Mouse (Mus musculus) MEL (cell line): ENCODE data around the gene Pou2f2. TPM values are rescaled to one million over a fixed set of nuclear protein-coding genes. Genes with fewer than 3 reads are reported as not detected.

ENCODE experiments used
- DNase-seq: peaks from one replicate; pipeline ENCODE4 v3.0.0; 2011; ENCODE audit warnings: low read depth, low spot score
- H3K27ac ChIP-seq: 2 replicates; pipeline ENCODE4 v1.5.1; 2012; ENCODE audit warnings: low read depth, mild to moderate bottlenecking, control low read depth, low read length, moderate library complexity; ENCODE audit not compliant: control insufficient read depth
- H3K27me3 ChIP-seq, 2 experiments: fragments of 150-350 bp in 1 of 2; sonication (generic) in 1 of 2; 2 replicates each; pipeline ENCODE4 v1.6.1; 2012; ENCODE audit warnings: low read length in 2 of 2, mild to moderate bottlenecking in 2 of 2, improper control_type of control experiment in 1 of 2, moderate library complexity in 1 of 2; ENCODE audit not compliant: insufficient read depth in 2 of 2, control insufficient read depth in 1 of 2
- H3K36me3 ChIP-seq, 2 experiments: 2 replicates each; pipeline ENCODE4 v1.6.1; 2012 to 2014; ENCODE audit warnings: low read length in 2 of 2, improper control_type of control experiment in 1 of 2, inconsistent platforms in 1 of 2, mild to moderate bottlenecking in 1 of 2; ENCODE audit not compliant: insufficient read depth in 2 of 2, control insufficient read depth in 1 of 2
- H3K4me1 ChIP-seq, 2 experiments: fragments of 150-350 bp in 1 of 2; sonication (generic) in 1 of 2; 2 replicates each; pipeline ENCODE4 v1.6.1; 2012; ENCODE audit warnings: low read length in 2 of 2, improper control_type of control experiment in 1 of 2, mild to moderate bottlenecking in 1 of 2; ENCODE audit not compliant: insufficient read depth in 2 of 2, control insufficient read depth in 1 of 2
- H3K4me3 ChIP-seq, 2 experiments: fragments of 150-350 bp in 1 of 2; sonication (generic) in 1 of 2; 2 replicates each; pipeline ENCODE4 v1.5.1; 2012; ENCODE audit warnings: low read depth in 2 of 2, low read length in 2 of 2, mild to moderate bottlenecking in 2 of 2, moderate library complexity in 2 of 2, control low read depth in 1 of 2, improper control_type of control experiment in 1 of 2; ENCODE audit not compliant: control insufficient read depth in 1 of 2, insufficient read depth in 1 of 2
- H3K79me2 ChIP-seq: 2 replicates; pipeline ENCODE4 v1.6.1; 2012; ENCODE audit warnings: mild to moderate bottlenecking, low read length, moderate library complexity; ENCODE audit not compliant: control insufficient read depth, poor library complexity, insufficient read depth
- H3K9ac ChIP-seq: 2 replicates; pipeline ENCODE4 v1.6.1; 2012; ENCODE audit warnings: low read depth, mild to moderate bottlenecking, control low read depth, low read length, moderate library complexity; ENCODE audit not compliant: control insufficient read depth, poor library complexity, severe bottlenecking
- H3K9me3 ChIP-seq: fragments of 150-350 bp; sonication (generic); replicated peaks from 2 replicates; pipeline ENCODE4 v1.6.1; 2012; ENCODE audit warnings: mild to moderate bottlenecking, low read length, improper control_type of control experiment, moderate library complexity; ENCODE audit not compliant: insufficient read depth
- CHD1 ChIP-seq: IDR thresholded peaks from 2 replicates; pipeline ENCODE4 v1.6.1; 2012; ENCODE audit warnings: low read depth, mild to moderate bottlenecking, inconsistent platforms, low read length, improper control_type of control experiment
- CHD2 ChIP-seq: IDR thresholded peaks from 2 replicates; pipeline ENCODE4 v1.6.1; 2011; ENCODE audit warnings: low read length, improper control_type of control experiment
- CTCF ChIP-seq, 3 experiments: IDR thresholded peaks in 2 of 3; conservative IDR thresholded peaks in 1 of 3; 2 replicates each; pipeline ENCODE4 v1.5.1; 2011 to 2012; ENCODE audit warnings: low read length in 3 of 3, low read depth in 2 of 3, mild to moderate bottlenecking in 2 of 3, improper control_type of control experiment in 1 of 3, inconsistent platforms in 1 of 3, mixed read lengths in 1 of 3, moderate library complexity in 1 of 3; ENCODE audit not compliant: control insufficient read depth in 1 of 3, insufficient read depth in 1 of 3, poor library complexity in 1 of 3, severe bottlenecking in 1 of 3
- ELF1 ChIP-seq: IDR thresholded peaks from 2 replicates; pipeline ENCODE4 v1.6.1; 2014; ENCODE audit warnings: low read depth, mild to moderate bottlenecking, inconsistent platforms, low read length, improper control_type of control experiment, moderate library complexity
- ETS1 ChIP-seq: IDR thresholded peaks from 2 replicates; pipeline ENCODE4 v1.6.1; 2012; ENCODE audit warnings: low read depth, mild to moderate bottlenecking, inconsistent platforms, low read length, improper control_type of control experiment, moderate library complexity
- JUND ChIP-seq: IDR thresholded peaks from 2 replicates; pipeline ENCODE4 v1.6.1; 2011; ENCODE audit warnings: low read depth, mild to moderate bottlenecking, improper control_type of control experiment, low read length
- KAT2A ChIP-seq: conservative IDR thresholded peaks from 2 replicates; pipeline ENCODE4 v1.6.1; 2012; ENCODE audit warnings: low read depth, low read length, improper control_type of control experiment, inconsistent platforms
- MAFK ChIP-seq: IDR thresholded peaks from 2 replicates; pipeline ENCODE4 v1.6.1; 2011; ENCODE audit warnings: low read depth, mild to moderate bottlenecking, low read length, improper control_type of control experiment, borderline replicate concordance
- MAX ChIP-seq: IDR thresholded peaks from 2 replicates; pipeline ENCODE4 v1.6.1; 2011; ENCODE audit warnings: low read length, improper control_type of control experiment
- MAZ ChIP-seq: IDR thresholded peaks from 2 replicates; pipeline ENCODE4 v1.6.1; 2012; ENCODE audit warnings: low read depth, mild to moderate bottlenecking, inconsistent platforms, low read length, improper control_type of control experiment
- MEF2A ChIP-seq: IDR thresholded peaks from 2 replicates; pipeline ENCODE4 v1.6.1; 2014; ENCODE audit warnings: low read depth, mild to moderate bottlenecking, inconsistent platforms, low read length, improper control_type of control experiment; ENCODE audit not compliant: poor library complexity, insufficient replicate concordance, severe bottlenecking; ENCODE audit errors: extremely low read depth
- MXI1 ChIP-seq: IDR thresholded peaks from 2 replicates; pipeline ENCODE4 v1.6.1; 2011; ENCODE audit warnings: mild to moderate bottlenecking, low read depth, low read length, improper control_type of control experiment
- MYC ChIP-seq: IDR thresholded peaks from 2 replicates; pipeline ENCODE4 v1.6.1; 2011; ENCODE audit warnings: low read depth, mild to moderate bottlenecking, low read length, improper control_type of control experiment, moderate library complexity
- POLR2AphosphoS2 ChIP-seq: IDR thresholded peaks from 2 replicates; pipeline ENCODE4 v1.6.1; 2011; ENCODE audit warnings: low read length, improper control_type of control experiment
- POLR2AphosphoS5 ChIP-seq: IDR thresholded peaks from 2 replicates; pipeline ENCODE4 v1.6.1; 2012; ENCODE audit warnings: low read depth, borderline replicate concordance, mild to moderate bottlenecking, inconsistent platforms, low read length, moderate library complexity, mixed read lengths
- RAD21 ChIP-seq: IDR thresholded peaks from 2 replicates; pipeline ENCODE4 v1.6.1; 2011; ENCODE audit warnings: mild to moderate bottlenecking, low read depth, low read length, improper control_type of control experiment
- RCOR1 ChIP-seq: IDR thresholded peaks from 2 replicates; pipeline ENCODE4 v1.6.1; 2012; ENCODE audit warnings: low read depth, mild to moderate bottlenecking, inconsistent platforms, low read length, improper control_type of control experiment
- SIN3A ChIP-seq: IDR thresholded peaks from 2 replicates; pipeline ENCODE4 v1.6.1; 2012; ENCODE audit warnings: low read length, improper control_type of control experiment, inconsistent platforms
- SMC3 ChIP-seq: IDR thresholded peaks from 2 replicates; pipeline ENCODE4 v1.6.1; 2011; ENCODE audit warnings: low read depth, low read length, improper control_type of control experiment
- TBP ChIP-seq: IDR thresholded peaks from 2 replicates; pipeline ENCODE4 v1.8.0; 2011; ENCODE audit warnings: low read depth, low read length, improper control_type of control experiment
- USF1 ChIP-seq: IDR thresholded peaks from 2 replicates; pipeline ENCODE4 v1.6.1; 2014; ENCODE audit warnings: low read depth, mild to moderate bottlenecking, inconsistent platforms, low read length, improper control_type of control experiment, moderate library complexity
- ZC3H11A ChIP-seq: IDR thresholded peaks from 2 replicates; pipeline ENCODE4 v1.6.1; 2012; ENCODE audit warnings: low read depth, mild to moderate bottlenecking, inconsistent platforms, low read length, improper control_type of control experiment
- ZKSCAN1 ChIP-seq: IDR thresholded peaks from 2 replicates; pipeline ENCODE4 v1.6.1; 2012; ENCODE audit warnings: low read depth, mild to moderate bottlenecking, inconsistent platforms, low read length, improper control_type of control experiment, moderate library complexity
- ZMIZ1 ChIP-seq: IDR thresholded peaks from 2 replicates; pipeline ENCODE4 v1.6.1; 2012; ENCODE audit warnings: low read depth, mild to moderate bottlenecking, inconsistent platforms, low read length, improper control_type of control experiment, moderate library complexity
- polyA plus RNA-seq, 2 experiments: library from polyadenylated mRNA; stranded (reverse) in 1 of 2; unstranded in 1 of 2; fragments of >175 nt in 1 of 2; fragments of >200 nt in 1 of 2; gene quantifications; 2 replicates each; pipeline versions ENCODE4 v1.2.1 to v1.2.4; 2012; ENCODE audit warnings: low replicate concordance in 2 of 2, low read depth in 1 of 2; ENCODE audit not compliant: insufficient read length in 2 of 2, insufficient read depth in 1 of 2, missing spikeins in 1 of 2
- total RNA-seq: library from RNA; depleted of rRNA; stranded (reverse); fragments of 300-350 nt; gene quantifications from 2 replicates; pipeline ENCODE4 v1.2.3, GENCODE M21; 2012

The Pou2f2 gene
- total and polyA plus RNA-seq, 3 experiments, result 0.73 to 6.4 TPM; not detected in 1

DNA sequence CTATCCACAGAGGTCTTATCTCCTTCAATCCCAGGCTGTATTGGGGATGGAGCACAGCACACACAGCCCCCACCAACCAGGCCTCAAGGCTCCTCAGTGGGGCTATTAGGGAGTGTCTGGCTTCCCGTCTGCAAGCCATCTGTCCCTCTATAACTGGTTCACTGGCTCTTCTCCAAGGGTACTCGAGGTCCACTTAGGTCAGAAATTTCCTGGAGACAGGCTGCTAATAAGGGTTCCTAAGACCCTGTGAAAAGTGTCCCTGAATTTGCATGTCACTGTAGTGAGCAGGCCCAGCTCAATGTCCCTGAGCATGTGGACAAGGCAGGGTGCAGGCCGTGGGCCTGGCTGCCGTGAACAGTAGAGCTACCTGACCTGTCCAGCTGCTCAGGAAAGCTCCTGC lies 122.6 kb downstream of the Pou2f2 start:
- H3K9me3 ChIP-seq, result no peaks in the 10 kb centered on the region
- no peak overlapping the region for H3K27ac ChIP-seq
- no peaks in the 10 kb centered on the region for H3K27me3 ChIP-seq
- H3K4me3 ChIP-seq, result no peak overlapping the region
- TF ChIP-seq ZMIZ1 (no peak), RCOR1 (no peak), MAFK (no peak), KAT2A (no peak), SIN3A (no peak), MEF2A (no peak), CHD2 (no peak), USF1 (no peak), MXI1 (no peak), MAX (no peak), POLR2AphosphoS5 (no peak)
- no peak for DNase-seq
- H3K79me2 ChIP-seq, result no peaks in the 10 kb centered on the region
- H3K4me1 ChIP-seq, result no peaks in the 10 kb centered on the region
- no peaks in the 10 kb centered on the region; a peak in 1 of 4 replicates for H3K36me3 ChIP-seq
- H3K9ac ChIP-seq, result no peak overlapping the region

DNA sequence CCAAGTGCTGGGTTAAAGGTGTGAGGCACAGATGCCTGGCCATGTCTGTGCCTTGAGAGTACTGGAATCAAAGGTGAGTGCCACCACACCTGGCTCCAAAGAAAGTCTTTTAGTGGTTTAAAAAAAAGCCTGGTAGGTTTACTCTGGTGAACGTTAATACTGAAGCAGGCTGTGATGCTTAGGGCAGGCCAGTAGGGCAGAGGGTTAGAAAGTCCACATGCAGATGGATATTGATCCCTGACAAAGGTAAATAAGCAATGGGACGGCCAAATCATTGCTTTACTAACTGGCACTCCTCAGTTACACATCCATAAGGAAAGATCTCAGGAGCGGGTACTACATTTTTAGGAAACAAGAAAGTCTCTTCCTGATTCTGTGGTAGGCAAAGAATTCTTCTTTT lies 126.9 kb downstream of the Pou2f2 start:
- H3K79me2 ChIP-seq, result no peaks in the 10 kb centered on the region
- no peaks in the 10 kb centered on the region; a peak in 1 of 4 replicates for H3K36me3 ChIP-seq
- no peak overlapping the region for H3K9ac ChIP-seq
- H3K27ac ChIP-seq, result no peak overlapping the region
- no peak for TF ChIP-seq SIN3A
- no peak for TF ChIP-seq ELF1
- no peak for TF ChIP-seq ZC3H11A
- TF ChIP-seq ETS1, result no peak
- TF ChIP-seq MAZ, result no peak
- no peak for TF ChIP-seq CTCF (IDR thresholded peaks at IDR 0.05 in 2 of 3, conservative IDR thresholded peaks at IDR 0.05 in 1 of 3; ENCODE audit: control insufficient read depth in 1 of 3, insufficient read depth in 1 of 3, low read depth in 2 of 3, low read length in 3 of 3, poor library complexity in 1 of 3, severe bottlenecking in 1 of 3)
- no peak for TF ChIP-seq MAFK
- no peak for TF ChIP-seq POLR2AphosphoS5
- no peak for TF ChIP-seq RAD21
- no peak for TF ChIP-seq SMC3
- TF ChIP-seq ZKSCAN1, result no peak
- TF ChIP-seq MYC, result no peak
- TF ChIP-seq CHD2, result no peak
- TF ChIP-seq POLR2AphosphoS2, result no peak
- TF ChIP-seq JUND, result no peak
- TF ChIP-seq CHD1, result no peak
- TF ChIP-seq TBP, result no peak
- TF ChIP-seq MEF2A, result no peak
- no peak for DNase-seq
- no peaks in the 10 kb centered on the region for H3K4me1 ChIP-seq
- H3K27me3 ChIP-seq, result no peaks in the 10 kb centered on the region
- no peaks in the 10 kb centered on the region for H3K9me3 ChIP-seq
- no peak overlapping the region for H3K4me3 ChIP-seq
